Mouse (Mus musculus) megakaryocyte, embryonic 14.5 days (primary cell): ENCODE measurements at regions not wholly inside any gene's neighbourhood (a gene's known extent, or its start where the extent isn't known, plus 50 kb on each side); places are given as distances from the start of the nearest gene placed in this dataset.

Experiments used
- FLI1 ChIP-seq: IDR thresholded peaks from 2 replicates; pipeline ENCODE4 v1.6.1; 2012; ENCODE audit warnings: low read length, inconsistent platforms, mixed read lengths
- GATA1 ChIP-seq: IDR thresholded peaks from 3 replicates; pipeline ENCODE4 v1.6.1; 2012; ENCODE audit warnings: mixed read lengths, low read length, inconsistent platforms, borderline replicate concordance

DNA sequence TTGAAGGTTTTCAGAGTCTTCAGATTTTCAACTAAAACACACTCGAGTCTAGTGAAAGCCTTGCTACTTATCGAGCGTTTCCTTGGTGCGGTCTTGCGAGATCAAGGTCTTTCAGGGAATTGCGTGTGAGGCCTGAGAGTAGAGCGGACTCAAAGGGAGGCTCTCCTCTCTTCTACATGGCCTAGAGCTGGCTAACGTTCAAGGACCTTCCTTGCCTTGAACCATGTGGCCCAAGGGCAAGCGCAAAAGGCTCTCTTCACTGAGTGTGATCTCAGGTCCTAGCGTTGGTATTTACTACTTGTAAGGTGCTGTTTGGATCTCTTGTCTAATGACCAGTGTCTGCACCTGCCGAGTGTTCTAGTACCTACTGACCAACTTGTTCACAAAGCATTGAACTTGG lies 324.4 kb downstream of the Gm45692 start:
- TF ChIP-seq GATA1 (no peak), FLI1 (no peak)
